Mouse (Mus musculus) ES-E14 (cell line): Measurements from ENCODE around the gene Sult1a1. TPM values are rescaled to one million over a fixed set of nuclear protein-coding genes. Genes with fewer than 3 reads are reported as not detected.

Experiments used
- DNase-seq: peaks from one replicate; pipeline ENCODE4 v3.0.0-alpha.2; 2013; ENCODE audit warnings: low read depth, low spot score
- H3K27ac ChIP-seq: 2 replicates; pipeline ENCODE4 v1.5.1; 2012; ENCODE audit warnings: low read depth, mild to moderate bottlenecking, low read length, moderate library complexity, mixed read lengths; ENCODE audit not compliant: poor library complexity, insufficient read depth, severe bottlenecking
- H3K36me3 ChIP-seq: 2 replicates; pipeline ENCODE4 v1.6.1; 2012; ENCODE audit warnings: mild to moderate bottlenecking, low read length, moderate library complexity, mixed read lengths; ENCODE audit not compliant: control insufficient read depth, poor library complexity, insufficient read depth, severe bottlenecking
- H3K4me1 ChIP-seq, 2 experiments: fragments of 150-350 bp in 1 of 2; sonication (generic) in 1 of 2; 2 replicates each; pipeline ENCODE4 v1.6.1; 2012; ENCODE audit warnings: low read length in 2 of 2, mild to moderate bottlenecking in 1 of 2, mixed read lengths in 1 of 2; ENCODE audit not compliant: control insufficient read depth in 2 of 2, insufficient read depth in 2 of 2, poor library complexity in 1 of 2
- H3K4me3 ChIP-seq, 2 experiments: fragments of 150-350 bp in 1 of 2; sonication (generic) in 1 of 2; 2 replicates each; pipeline ENCODE4 v1.5.1; 2012; ENCODE audit warnings: low read length in 2 of 2, low read depth in 1 of 2, mild to moderate bottlenecking in 1 of 2, mixed read lengths in 1 of 2; ENCODE audit not compliant: insufficient read depth in 1 of 2, poor library complexity in 1 of 2, severe bottlenecking in 1 of 2
- H3K9ac ChIP-seq: 2 replicates; pipeline ENCODE4 v1.6.1; 2012; ENCODE audit warnings: low read depth, mild to moderate bottlenecking, low read length, mixed read lengths; ENCODE audit not compliant: poor library complexity, insufficient read depth, severe bottlenecking
- H3K9me3 ChIP-seq: fragments of 150-350 bp; sonication (generic); 2 replicates; pipeline ENCODE4 v1.6.1; 2012; ENCODE audit warnings: low read depth, mild to moderate bottlenecking, low read length; ENCODE audit not compliant: control insufficient read depth, insufficient read depth
- CHD2 ChIP-seq: IDR thresholded peaks from 2 replicates; pipeline ENCODE4 v1.6.1; 2014; ENCODE audit warnings: mild to moderate bottlenecking, low read depth, low read length, inconsistent platforms
- HCFC1 ChIP-seq: IDR thresholded peaks from 2 replicates; pipeline ENCODE4 v1.6.1; 2012; ENCODE audit warnings: low read length, inconsistent platforms, borderline replicate concordance; ENCODE audit not compliant: insufficient read depth
- MAFK ChIP-seq: IDR thresholded peaks from 2 replicates; pipeline ENCODE4 v1.6.1; 2014; ENCODE audit warnings: mild to moderate bottlenecking, low read depth, low read length, inconsistent platforms; ENCODE audit not compliant: insufficient read depth
- ZC3H11A ChIP-seq: IDR thresholded peaks from 2 replicates; pipeline ENCODE4 v1.6.1; 2012; ENCODE audit warnings: low read depth, mild to moderate bottlenecking, inconsistent platforms, low read length, borderline replicate concordance
- ZNF384 ChIP-seq: IDR thresholded peaks from 2 replicates; pipeline ENCODE4 v1.6.1; 2012; ENCODE audit warnings: low read depth, low read length, inconsistent platforms
- in situ Hi-C, 2 experiments: fragments of 600-800 bp; cut with MboI; formaldehyde crosslinking; loops; one replicate each; pipeline ENCODE4 v1.15.1; 2025; ENCODE audit warnings: low sequenced_read_pairs in 2 of 2, inconsistent platforms in 1 of 2; ENCODE audit not compliant: unreplicated experiment in 2 of 2
- total RNA-seq: library from RNA; depleted of rRNA; stranded (reverse); fragments of 300-350 nt; gene quantifications from 2 replicates; pipeline ENCODE4 v1.2.3, GENCODE M21; 2012

Gene Sult1a1
- total RNA-seq, 1 experiment, result 0.22 TPM

- H3K9me3 ChIP-seq, result no peaks in the 10 kb centered on the region
- H3K4me3 ChIP-seq, result peak within 1 kb of the TSS; percentile 95
- DNase-seq, result no peak
- peak within 1 kb of the TSS; percentile 96 for H3K27ac ChIP-seq
- peaks cover 0 to 12% of the 10 kb centered on the region in 2 experiments; a peak in 2 of 4 replicates for H3K4me1 ChIP-seq
- TF ChIP-seq ZNF384 (peak; percentile 98), HCFC1 (no peak)
- H3K36me3 ChIP-seq, result peaks cover 30% of the 10 kb centered on the region
- peak within 1 kb of the TSS; percentile 95 for H3K9ac ChIP-seq
- in situ Hi-C loops, result no loop called here
Measured at GRCm38 (mm10) chr7:126695210-126695611, 19.0 kb upstream of the Sult1a1 start, which contains the start of gene Bola2. Gene Bola2 (plus strand): TSS chr7:126695401.

GRCm38 (mm10) chr7:126694441-126695051, 18.3 kb upstream of the Sult1a1 start:
- Histone ChIP-seq H3K4me3 (peak overlapping the region; percentile 94 to 95), H3K36me3 (peaks cover 33% of the 10 kb centered on the region), H3K9ac (peak overlapping the region; percentile 74; the same call in 1 of the 2 replicates), H3K27ac (peak overlapping the region; percentile 96; the same call in 1 of the 2 replicates), H3K9me3 (no peaks in the 10 kb centered on the region), H3K4me1 (peaks cover 0 to 11% of the 10 kb centered on the region in 2 experiments; a peak in 2 of 4 replicates)
- in situ Hi-C loops, result no loop called here
- TF ChIP-seq ZC3H11A (no peak), MAFK (no peak), ZNF384 (no peak), CHD2 (no peak), HCFC1 (no peak)
- DNase-seq, result no peak

GRCm38 (mm10) chr7:126693781-126694180, 17.5 kb upstream of the Sult1a1 start:
- no peak for DNase-seq
- Histone ChIP-seq H3K9me3 (no peaks in the 10 kb centered on the region), H3K4me1 (peaks cover 0 to 11% of the 10 kb centered on the region in 2 experiments; a peak in 2 of 4 replicates), H3K4me3 (peak overlapping the region in 1 of 2 experiments; percentile 22; a peak in 1 of 4 replicates), H3K36me3 (peaks cover 28% of the 10 kb centered on the region), H3K27ac (no peak overlapping the region; the same call in 1 of the 2 replicates), H3K9ac (peak overlapping the region; percentile 10; the same call in 1 of the 2 replicates)
- in situ Hi-C loops, result no loop called here
- TF ChIP-seq CHD2, result no peak
- TF ChIP-seq MAFK, result no peak
- TF ChIP-seq ZC3H11A, result no peak
- TF ChIP-seq HCFC1, result no peak
- no peak for TF ChIP-seq ZNF384

- peak; percentile 83 for DNase-seq
- no peaks in the 10 kb centered on the region for H3K9me3 ChIP-seq
- H3K27ac ChIP-seq, result no peak overlapping the region; the same call in 1 of the 2 replicates
- no peak overlapping the region for H3K9ac ChIP-seq
- H3K36me3 ChIP-seq, result peaks cover 28% of the 10 kb centered on the region
- peak overlapping the region in 1 of 2 experiments; percentile 22; a peak in 1 of 4 replicates for H3K4me3 ChIP-seq
- TF ChIP-seq HCFC1 (peak; percentile 40; the same call in 1 of the 2 replicates), MAFK (peak; percentile 39; the same call in 1 of the 2 replicates), CHD2 (no peak), ZNF384 (0 out of 2 replicates have a peak, but pooled peaks have one; percentile 27), ZC3H11A (peak; percentile 65; the same call in 1 of the 2 replicates)
- peaks cover 0 to 11% of the 10 kb centered on the region in 2 experiments; a peak in 2 of 4 replicates for H3K4me1 ChIP-seq
- in situ Hi-C loops, result no loop called here
Measured at GRCm38 (mm10) chr7:126693256-126693655, 17.0 kb upstream of the Sult1a1 start.
